Mouse (Mus musculus): ENCODE data around the gene 1700018B08Rik. TPM values are rescaled to one million over a fixed set of nuclear protein-coding genes. Genes with fewer than 3 reads are reported as not detected.
A peak's percentile ranks its signal among the peaks of the same experiment; 100 is the strongest.

1700018B08Rik gene
- total RNA-seq, 2 experiments from 2014 or later = not detected

GRCm38 (mm10) chr8:121513429-121513828 lies 30.7 kb downstream of the 1700018B08Rik start:
- peak; percentile 89 to 92 for DNase-seq (ENCODE audit: low spot score in 2 of 2)

DNA sequence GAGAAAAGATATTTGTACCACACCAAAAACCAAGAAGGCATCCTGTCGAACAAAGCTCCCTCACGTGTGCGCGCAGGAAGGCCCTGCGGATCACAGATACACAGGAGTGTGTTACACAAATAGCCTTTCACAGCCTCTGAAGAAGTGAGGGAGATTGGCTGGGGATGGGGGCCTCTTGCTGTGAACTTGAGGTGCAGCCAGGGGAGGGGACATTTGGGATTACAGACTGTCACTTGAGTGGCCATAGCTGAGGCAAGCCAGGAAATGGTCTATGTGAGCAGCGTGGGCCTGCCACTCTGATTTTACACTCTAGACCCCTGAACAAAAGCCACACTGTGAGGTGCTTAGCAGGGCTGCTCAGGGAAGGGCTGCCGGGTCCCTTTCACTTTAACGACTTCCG lies 32.4 kb downstream of the 1700018B08Rik start:
- DNase-seq (ENCODE audit: low spot score in 2 of 2) = no peak

DNA sequence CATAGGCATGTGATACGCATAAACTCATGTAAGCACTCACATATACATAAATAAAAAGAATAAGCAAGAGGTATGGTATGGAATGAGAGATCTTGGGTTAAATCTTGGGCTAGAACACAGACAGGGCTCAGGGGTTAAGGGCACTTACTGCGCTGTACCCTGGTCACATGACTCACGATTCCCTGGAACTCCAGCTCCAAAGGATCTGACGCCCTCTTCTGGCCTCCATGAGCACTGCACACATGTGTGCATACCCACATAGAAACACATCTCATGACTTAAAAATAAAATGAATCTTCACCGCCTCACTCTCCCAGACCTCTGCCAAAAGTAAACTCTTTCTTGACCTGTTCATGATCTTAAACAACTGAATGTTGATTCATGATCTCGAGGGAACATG lies 46.5 kb downstream of the 1700018B08Rik start:
- no peak for DNase-seq (ENCODE audit: low spot score in 2 of 2)

GRCm38 (mm10) chr8:121491633-121492032 lies 52.5 kb downstream of the 1700018B08Rik start:
- no peak for DNase-seq (ENCODE audit: low spot score in 2 of 2)

GRCm38 (mm10) chr8:121484072-121484782 lies 59.9 kb downstream of the 1700018B08Rik start:
- no peak for DNase-seq (ENCODE audit: low spot score in 2 of 2)

Other genes starting within 250 kb of the 1700018B08Rik start
- gene Fbxo31, start 34.5 kb upstream of the 1700018B08Rik start, total RNA-seq (2021) = 10 to 100 TPM; 88.4 to 95.5 TPM
- 100 to 1,000 TPM; 142 to 149 TPM for gene Map1lc3b, start 46.0 kb upstream of the 1700018B08Rik start, total RNA-seq (2021)
- gene Zcchc14, start 108.6 kb upstream of the 1700018B08Rik start, total RNA-seq (2021) = 10 to 100 TPM; 93.9 to 95.2 TPM
- gene Jph3, start 185.3 kb upstream of the 1700018B08Rik start, total RNA-seq (2021) = 100 to 1,000 TPM; 155 TPM

Data from layer of hippocampus, postnatal 10 days (tissue).